Mouse (Mus musculus) embryo, embryonic 11.5 days (tissue): ENCODE measurements at regions not wholly inside any gene's neighbourhood (a gene's known extent, or its start where the extent isn't known, plus 50 kb on each side); places are given as distances from the start of the nearest gene placed in this dataset.

Experiments used
- DNase-seq: peaks from one replicate; pipeline ENCODE4 v3.0.0-alpha.2; 2012; ENCODE audit warnings: low read depth, low spot score

DNA sequence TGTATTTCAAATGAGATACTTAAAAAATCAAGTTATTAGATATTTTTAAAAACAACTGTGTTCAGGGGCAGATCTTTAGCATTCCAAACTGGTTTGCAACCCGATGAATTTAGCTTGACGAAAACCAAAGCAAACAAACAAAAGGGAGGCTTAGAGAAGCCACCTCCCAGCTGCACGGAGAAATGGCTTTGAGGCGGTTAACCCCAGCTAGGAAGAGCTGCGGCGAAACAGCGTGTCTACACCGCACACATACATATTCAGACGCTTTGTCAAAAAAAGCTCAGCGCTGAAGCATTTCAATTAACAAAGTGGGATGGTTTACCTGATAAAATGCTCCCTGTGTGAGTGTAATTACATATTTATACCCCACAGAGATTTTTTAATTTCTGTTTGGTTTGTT lies 123.0 kb upstream of the Ap5m1 start:
- DNase-seq: no peak

DNA sequence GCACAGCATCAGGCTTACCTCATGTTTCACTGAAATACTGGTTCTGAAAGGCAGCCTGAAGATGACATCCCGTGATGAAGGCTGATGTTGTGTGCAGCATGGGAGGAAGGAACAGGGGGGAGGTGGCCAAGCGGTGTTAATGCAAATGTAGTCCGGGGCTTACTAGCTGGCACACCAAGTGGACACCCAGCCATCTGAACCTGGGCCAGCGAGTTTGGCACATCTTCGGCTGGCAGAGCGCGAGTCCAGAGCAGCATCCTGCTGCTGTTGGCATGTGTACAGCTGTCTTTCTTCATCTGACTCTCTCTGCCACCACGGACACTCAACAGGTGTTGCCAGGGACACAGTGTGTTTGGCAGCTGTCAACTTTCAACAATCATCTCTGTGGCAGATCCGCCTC lies 135.0 kb upstream of the Ap5m1 start:
- no peak for DNase-seq

DNA sequence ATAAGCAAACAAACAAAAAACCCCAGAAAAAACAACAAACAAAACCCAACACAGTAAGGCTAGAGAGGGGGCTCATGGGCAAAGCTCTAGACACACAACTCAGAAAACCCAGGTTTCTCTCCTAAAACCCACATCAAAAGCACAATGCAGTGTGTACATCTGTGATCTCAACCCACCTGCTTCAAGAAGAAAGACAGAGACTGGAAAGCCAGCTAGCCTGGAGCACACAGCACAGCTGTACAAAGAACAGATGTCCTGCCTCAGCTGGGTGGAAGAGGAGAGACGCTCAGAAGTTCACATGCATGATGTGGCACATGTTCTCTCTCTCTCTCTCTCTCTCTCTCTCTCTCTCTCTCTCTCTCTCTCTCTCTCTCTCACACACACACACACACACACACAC lies 140.0 kb upstream of the Ap5m1 start:
- no peak for DNase-seq

DNA sequence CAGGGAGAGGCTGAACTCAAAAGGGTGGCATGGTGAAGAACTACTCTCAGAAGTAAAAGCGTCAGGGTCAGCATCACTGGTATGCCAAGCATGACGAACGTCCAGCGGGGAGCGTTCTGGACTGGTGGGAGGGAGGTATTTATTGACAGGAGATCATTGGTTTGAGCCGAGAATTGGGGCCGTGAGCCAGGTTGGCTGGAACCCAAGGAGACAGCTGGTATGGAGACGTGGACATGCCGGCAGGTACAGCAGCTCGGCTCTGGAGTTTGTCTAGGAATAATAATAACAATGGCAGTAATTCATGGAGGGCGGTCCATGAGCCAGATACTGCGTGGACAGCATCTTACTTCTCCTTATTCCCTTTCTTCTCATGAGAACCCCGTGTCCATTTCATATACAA lies 156.5 kb upstream of the Ap5m1 start:
- DNase-seq: no peak

DNA sequence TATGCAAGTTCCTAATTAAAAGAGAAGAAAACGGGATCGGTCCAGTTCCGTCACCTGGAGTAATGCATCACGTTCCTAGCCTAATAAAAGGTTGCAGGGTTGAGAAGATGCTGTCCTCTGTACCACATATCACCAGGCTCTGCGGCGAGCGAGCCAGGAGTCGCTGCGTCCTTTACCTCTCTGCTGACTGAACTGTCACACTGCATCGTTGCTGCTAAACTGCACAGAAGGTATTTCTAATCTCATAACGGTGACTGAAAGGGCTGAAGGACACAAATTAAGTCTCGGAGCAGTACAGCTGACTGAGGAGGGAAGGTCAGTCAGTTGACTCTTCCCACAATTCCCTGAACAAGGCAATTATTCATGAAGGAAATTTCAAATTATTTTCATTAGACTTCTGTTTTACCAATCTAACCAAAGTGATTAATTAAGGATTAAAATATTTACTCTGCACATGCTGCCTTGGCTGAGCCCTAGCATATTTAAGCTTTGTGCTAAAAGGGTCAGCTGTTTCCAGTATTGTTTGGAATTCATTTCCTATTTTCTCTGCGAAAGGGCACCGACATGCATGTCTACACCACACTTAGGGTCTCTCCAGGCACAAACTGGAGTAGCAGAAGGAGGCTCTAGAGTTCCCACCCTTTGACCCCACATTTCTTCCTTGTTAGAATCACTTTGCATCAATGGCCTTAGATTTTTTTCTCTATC lies 157.8 kb upstream of the Ap5m1 start:
- no peak for DNase-seq

DNA sequence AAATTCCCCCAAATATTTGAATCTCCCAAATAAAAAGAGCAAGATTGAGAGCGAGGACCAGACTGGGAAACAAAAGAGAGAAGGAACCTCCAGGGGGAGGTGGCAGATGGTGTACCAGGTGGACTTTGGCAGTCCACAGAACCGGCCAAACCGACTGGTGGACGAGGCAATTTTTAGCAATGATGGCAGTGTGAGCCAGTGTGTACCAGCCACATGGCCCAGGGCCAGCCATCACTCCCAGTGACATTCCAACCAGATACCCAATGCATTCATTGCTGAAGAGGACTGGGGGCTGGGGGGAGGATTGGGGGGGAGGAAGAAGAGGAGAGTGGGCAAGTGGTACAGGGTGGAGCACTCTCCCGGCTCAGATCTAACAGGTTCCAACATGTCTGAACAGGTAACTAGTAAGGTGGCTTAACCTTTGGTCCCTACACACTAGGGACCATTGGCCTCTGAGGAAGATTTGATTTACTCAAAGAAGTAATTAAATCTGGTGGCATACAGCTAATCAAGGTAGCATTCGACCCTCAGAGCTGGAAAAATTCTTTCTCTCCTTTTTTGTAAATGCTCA lies 158.4 kb upstream of the Ap5m1 start:
- DNase-seq: no peak

DNA sequence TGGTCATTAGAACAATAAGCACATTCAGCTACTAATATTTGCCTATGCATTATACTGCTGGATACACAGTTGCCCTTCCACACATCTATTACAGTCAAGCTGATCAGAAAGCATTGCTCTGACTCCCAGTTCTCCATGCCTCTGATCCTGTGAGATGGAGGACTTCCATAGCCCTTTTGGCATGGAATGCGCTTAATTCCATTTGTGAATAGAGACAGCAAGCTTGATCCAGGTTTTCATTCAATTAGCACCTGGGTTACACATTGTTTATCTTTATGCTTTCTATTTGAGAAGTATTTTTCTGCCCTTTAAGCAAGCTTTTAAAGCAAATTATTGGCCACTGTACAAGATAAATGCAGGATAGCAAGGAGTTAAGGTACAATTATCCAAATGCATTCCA lies 158.9 kb upstream of the Ap5m1 start:
- no peak for DNase-seq

DNA sequence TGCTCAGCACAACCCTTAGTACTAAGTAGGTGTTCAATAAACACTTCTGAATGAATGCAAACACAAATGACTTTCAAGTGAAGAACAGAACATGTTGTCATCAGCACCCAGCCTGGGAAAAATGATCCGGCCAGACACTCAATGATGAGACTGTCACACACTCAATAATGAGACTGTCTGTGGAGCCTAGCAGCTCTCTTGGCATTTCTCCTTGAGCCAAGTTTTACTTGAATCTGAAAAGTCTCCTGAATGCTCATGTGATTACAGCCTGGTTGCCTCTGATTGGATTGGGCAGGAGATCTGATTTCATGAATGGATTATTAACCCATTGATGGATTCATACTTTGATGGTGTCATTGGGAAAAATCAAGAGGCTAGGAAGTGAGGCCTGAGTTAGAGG lies 161.3 kb upstream of the Ap5m1 start:
- no peak for DNase-seq

DNA sequence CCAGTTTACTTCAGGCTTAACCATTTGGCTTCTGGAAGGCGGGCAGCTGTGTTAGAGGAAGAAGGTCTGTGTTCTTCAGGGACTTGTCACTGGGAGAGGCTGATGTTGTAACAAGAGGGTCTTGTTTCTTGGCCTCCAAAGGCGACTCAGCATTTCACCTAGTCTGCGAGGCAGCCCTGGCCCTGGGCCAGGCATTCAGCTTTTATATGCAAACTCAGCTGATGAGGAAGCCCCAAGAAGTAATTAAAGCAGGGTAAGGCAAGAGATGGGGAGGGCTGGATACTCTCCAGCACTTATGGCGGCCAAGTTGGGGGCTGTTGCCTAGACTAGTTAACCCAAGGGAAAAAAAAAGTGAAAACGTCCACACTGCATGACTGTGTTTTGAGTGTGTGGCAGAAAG lies 162.4 kb upstream of the Ap5m1 start:
- no peak for DNase-seq

DNA sequence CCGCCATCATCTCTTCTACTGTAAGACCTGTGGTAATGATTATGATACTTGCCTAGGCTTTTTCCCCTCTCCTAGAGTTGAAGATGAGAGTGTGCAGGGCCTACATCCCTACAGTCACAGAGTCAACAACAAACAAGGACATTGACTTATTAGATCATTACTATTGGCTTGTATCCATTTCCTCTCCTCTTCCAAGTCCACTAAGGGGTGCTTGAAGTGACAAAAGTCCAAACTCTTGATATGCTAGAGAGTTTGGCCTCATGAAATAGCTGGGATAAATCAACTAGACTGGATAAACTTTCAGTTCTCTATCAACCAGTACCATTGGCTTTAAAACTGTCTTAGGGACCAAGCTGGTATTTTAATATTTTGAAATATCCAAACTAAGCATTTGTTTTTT lies 165.7 kb upstream of the Ap5m1 start:
- no peak for DNase-seq

DNA sequence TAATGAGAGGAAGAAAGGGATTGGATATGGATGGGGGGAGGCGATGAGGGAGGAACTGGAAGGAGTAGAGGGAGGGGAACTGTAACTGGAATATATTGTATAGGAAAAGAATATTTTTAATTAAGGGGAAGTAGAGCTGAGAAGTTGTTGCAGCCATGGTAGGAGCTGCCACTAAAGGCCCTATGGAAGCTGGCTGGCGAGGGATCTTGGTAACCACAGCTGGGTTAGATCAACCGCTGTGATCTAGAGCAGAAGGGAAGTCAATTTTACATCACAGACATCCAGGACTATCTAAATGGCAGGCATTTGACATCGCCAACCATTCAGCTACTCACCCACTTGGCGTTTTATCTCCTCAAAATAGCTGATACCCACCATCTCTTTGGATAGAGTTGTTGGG lies 168.8 kb upstream of the Ap5m1 start:
- no peak for DNase-seq

DNA sequence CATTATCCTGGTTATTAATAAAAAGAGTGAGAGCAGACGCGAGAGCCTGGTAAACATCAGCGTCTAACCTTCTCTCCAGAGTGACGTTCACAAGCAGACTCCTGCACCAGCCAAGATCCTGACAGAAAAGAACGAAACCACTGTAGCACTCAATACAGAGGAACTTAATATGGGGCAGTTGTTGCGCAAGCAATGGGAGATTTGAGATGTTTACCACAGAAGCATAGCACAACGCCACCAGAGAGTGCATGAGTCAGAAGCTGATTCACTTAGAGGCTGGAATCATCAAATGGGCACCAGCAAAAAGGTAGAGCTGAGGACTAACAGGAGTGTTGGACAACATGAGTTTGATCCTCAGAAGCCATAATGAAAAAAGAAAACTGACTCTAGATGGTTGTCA lies 169.7 kb upstream of the Ap5m1 start:
- DNase-seq: no peak

DNA sequence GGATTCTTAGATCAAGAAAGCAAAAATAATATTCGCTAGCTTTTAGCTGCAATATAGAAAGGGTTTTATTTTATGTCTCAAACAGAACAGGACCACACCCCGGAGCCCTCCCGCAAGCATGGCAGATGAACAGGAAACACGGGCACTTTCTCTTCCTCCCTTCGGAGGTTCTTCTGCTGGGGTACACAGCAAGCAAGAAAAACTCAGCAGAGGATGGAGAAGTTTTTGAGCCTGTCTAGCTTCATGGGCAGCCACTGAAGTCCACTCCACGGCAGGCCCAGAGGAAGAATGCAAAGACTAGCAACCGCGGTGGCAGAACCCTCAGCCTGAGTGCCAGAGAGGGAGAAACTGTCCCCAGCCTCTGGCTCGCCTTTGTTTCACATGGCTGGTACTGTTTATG lies 174.7 kb upstream of the Ap5m1 start:
- no peak for DNase-seq

DNA sequence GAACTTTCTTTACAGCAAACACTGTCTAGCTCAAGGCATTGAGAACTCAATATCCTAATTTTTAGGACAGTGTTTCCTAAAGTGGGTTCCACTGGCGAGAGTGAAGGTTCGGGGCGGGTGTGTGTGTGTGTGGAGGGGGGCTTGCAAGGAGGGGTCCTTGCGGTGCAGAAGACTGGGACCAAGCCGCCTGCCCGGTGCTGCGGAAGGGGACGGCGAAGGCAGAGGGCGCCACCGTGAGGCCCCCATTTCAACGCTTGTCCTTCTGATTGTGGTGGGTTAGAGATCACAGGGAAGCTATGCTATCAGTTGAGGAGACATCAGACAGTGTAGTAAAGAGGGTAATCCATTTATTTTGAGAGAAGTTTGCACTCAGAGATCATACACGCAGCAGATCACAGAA lies 176.9 kb upstream of the Ap5m1 start:
- DNase-seq: no peak

DNA sequence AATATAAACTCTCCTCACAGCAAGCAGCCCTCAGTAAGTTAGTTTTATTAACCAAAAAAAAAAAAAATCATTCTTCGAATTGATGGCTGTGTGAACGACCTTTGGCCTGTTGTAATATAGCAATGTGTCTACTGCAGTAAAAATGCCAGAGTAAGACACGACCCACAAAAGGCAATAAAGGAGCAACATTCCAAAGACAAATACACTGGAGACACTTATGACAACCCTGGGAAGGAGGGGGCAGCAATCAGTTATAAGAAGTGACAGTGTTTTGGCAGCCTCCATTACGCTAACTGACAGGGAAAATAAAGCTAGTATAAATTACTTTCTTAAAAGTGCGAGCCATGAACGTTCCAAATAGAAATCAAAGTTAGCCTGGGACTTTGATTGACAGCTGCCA lies 185.9 kb upstream of the Ap5m1 start:
- DNase-seq: peak; percentile 9

DNA sequence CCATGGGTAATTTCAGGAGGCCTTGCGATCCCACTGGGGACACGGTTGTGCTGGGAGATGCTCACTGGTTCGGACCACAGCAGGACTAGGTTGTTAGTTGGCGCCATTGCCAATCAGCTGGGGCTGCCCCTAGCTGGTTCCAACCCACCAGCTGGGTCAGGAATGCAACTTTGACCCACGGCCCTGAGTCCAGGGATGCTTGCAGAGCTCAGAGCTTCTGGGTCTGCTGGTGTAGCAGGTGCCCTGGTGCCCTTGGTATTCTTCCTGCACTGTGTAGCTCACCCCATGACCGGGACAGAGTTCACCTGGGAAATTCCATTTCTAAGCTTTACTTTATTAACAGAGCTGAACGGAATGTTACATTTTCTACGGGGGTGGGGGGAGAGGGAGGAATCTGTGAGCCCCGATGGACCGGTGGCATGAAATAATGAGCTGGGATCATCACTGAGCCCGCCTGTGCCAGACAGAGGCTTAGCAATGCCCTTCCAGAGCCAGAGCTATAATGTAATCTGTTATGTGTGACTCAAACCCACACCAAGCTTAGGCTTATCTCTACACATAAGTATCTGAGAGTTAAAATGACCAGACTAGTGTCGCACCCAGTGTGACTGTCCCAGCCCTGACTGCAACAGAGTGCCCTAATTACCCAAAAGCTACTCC lies 187.8 kb upstream of the Ap5m1 start:
- no peak for DNase-seq

DNA sequence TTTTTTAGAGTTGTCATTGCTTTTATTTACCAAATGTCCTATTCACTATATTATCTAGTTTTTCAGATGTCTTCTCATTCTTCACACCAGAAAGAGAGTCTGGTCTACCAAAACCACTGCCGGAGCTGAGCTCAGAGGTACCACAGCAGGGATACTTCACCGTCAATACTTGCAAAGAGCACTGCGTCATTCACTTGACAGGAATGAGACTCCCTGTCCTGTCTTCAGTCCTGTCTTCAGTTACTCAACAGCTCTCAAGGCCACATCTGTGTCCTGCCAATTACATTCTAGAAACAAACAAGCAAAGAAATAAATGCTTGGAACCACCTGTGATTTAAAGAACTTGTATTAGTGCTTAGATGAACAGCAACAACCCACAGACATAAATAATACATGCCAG lies 194.6 kb upstream of the Ap5m1 start:
- DNase-seq: no peak

DNA sequence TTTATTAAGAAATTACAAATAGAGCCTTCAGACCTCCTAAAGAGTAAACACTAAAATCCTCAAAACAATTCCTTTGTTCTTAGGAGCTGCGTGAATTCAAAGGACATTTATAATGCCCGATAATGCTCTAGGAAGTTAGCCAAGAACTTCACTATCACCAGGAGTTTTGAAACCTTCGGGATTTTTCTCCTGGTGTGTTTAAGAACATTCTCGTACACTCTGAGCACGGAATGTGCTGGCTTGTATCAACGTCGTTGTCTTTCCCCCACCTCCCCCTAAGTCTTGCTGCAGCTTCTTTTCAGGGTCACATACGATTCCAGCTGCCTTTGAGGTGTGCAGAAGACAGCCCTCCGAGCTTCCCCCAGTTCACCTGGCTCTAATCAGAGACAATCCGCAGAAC lies 195.9 kb upstream of the Ap5m1 start:
- DNase-seq: no peak

DNA sequence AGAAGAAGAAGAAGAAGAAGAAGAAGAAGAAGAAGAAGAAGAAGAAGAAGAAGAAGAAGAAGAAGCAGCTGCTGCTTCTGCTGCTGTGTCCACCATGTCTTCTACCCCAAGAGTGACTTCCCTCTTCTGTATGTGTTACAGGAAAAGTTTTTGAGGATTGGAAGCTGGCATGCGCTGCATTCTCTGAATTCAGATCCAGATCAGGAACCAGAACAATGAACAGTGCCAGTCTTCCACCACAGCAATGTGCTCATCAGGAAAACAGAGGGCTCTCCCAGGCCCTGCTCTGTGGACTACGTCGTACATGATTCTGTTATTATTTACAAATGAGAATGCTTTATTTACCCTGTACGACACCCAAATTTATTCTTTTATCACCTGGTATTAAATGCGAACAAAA lies 181.8 kb upstream of the Otx2 start:
- no peak for DNase-seq

DNA sequence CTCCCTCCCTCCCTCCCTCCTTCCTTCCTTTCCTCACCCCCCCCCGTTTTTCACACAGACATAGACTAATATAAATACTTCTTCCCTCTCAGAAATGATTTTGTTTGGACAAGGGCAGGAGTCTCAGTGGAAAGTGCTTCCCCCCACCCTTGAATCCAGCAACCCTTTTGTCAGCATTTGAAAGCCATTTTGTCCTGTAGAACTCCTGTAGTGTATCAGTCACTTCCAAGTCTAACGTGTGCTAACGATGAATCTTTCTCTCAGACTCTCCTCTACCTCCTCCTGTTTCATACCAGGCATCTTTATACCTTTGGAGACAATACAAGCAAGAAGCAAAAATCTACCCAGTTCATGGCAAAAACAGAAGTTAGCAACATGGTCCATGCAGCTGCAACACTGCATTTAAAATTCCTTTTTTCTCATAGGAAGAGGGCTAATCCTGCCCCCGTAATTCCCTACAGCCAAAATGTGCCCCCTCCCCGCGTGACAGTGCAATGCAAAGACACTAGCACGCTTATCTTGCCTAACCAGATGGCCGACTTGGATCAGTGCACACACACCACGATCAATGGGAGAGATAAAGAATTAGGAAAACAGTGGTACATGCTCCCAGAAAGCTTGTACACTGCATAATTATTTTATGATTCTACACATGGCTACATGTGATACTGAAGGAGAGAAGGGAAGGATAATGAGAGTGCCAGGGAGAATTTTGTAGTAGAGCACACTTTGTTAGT lies 180.7 kb upstream of the Otx2 start:
- no peak for DNase-seq

DNA sequence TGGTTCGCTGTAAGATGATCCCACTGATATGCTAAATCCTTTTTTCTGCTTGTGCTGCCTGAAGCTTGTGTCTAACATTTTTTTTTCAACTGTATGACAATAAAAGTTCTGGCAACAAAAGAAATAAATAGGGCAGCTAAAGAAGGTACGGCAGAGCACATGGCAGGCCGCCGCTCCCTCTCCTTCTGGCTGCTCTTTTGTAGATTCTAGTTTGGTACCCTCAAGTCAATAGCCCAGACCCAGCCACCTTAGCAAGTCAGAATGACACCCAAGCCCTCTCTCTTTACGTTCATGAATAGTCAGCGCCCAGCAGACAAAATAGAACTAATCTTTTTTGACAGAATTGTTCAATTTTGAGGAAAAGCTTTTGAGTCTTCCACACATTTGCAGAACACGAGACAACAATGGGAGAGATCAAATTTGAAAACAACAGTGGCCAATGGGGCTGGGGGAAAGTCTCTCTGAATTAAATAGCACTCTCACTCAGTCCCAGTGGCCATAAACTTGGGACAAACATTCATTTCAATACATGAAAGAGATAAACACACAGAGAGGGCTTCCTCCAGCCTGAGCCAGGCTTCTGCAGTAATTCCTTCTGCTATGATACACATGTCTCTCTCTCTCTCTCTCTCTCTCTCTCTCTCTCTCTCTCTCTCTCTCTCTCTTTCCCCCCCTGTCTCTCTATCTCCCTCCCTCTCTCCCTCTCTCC lies 180.0 kb upstream of the Otx2 start:
- no peak for DNase-seq

DNA sequence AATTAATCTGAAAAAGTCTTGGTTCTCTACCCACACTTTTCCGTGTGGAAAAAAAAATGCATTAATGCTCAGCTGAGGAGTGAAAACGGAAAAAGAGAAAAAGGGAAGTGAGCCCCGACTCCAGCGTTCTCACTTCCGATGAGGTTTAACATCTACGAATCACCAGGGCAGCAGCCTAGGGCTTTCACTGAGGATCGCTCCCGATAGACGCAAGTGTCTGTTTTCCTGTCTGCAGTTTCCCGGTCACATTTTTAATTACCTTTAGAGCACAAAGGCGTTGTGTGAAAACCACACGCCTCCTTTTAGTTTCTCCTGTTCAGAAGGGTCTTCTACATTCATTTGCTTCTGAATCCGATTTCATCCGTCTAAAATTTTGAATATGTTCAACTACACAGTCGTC lies 179.2 kb upstream of the Otx2 start:
- no peak for DNase-seq
